Mouse (Mus musculus) E14TG2a.4 (cell line): ENCODE measurements around the gene Dusp5.

ENCODE experiments used
- H3K27me3 ChIP-seq: 2 replicates; pipeline ENCODE4 v1.6.1; 2014; ENCODE audit warnings: low read length, control low read depth; ENCODE audit not compliant: insufficient read depth
- H3K36me3 ChIP-seq: 2 replicates; pipeline ENCODE4 v1.6.1; 2014; ENCODE audit warnings: low read length, control low read depth; ENCODE audit not compliant: insufficient read depth
- H3K4me1 ChIP-seq: replicated peaks from 2 replicates; pipeline ENCODE4 v1.6.1; 2014; ENCODE audit warnings: low read depth, low read length, control low read depth
- H3K4me3 ChIP-seq: replicated peaks from 2 replicates; pipeline ENCODE4 v1.5.1; 2014; ENCODE audit warnings: mild to moderate bottlenecking, low read length
- H3K9me3 ChIP-seq: 2 replicates; pipeline ENCODE4 v1.6.1; 2014; ENCODE audit warnings: low read length, control low read depth
- CTCF ChIP-seq: conservative IDR thresholded peaks from 2 replicates; pipeline ENCODE4 v1.5.1; 2014; ENCODE audit warnings: low read length
- NANOG ChIP-seq: IDR thresholded peaks from 2 replicates; pipeline ENCODE4 v1.6.1; 2014; ENCODE audit warnings: borderline replicate concordance, low read length, mixed read lengths
- POU5F1 ChIP-seq: IDR thresholded peaks from 2 replicates; pipeline ENCODE4 v1.6.1; 2014; ENCODE audit warnings: low read length, borderline replicate concordance

Gene Dusp5

GRCm38 (mm10) chr19:53527480-53527879, 1.4 kb upstream of the Dusp5 start:
- Histone ChIP-seq H3K36me3 (peaks cover 18% of the 10 kb centered on the region; the same call in 1 of the 2 replicates), H3K9me3 (no peaks in the 10 kb centered on the region), H3K4me1 (peaks cover 44% of the 10 kb centered on the region), H3K4me3 (no peak overlapping the region), H3K27me3 (peaks cover 54% of the 10 kb centered on the region)
- no peak for TF ChIP-seq POU5F1
- no peak for TF ChIP-seq CTCF
- no peak for TF ChIP-seq NANOG

GRCm38 (mm10) chr19:53528131-53528621, 733 bp upstream of the Dusp5 start:
- Histone ChIP-seq H3K27me3 (peaks cover 55% of the 10 kb centered on the region), H3K9me3 (no peaks in the 10 kb centered on the region), H3K36me3 (peaks cover 21% of the 10 kb centered on the region), H3K4me3 (peak overlapping the region; percentile 86), H3K4me1 (peaks cover 44% of the 10 kb centered on the region)
- TF ChIP-seq CTCF (no peak), NANOG (no peak), POU5F1 (no peak)

GRCm38 (mm10) chr19:53529455-53529704, 471 bp downstream of the Dusp5 start:
- H3K4me3 ChIP-seq: peak overlapping the region; percentile 86
- no peak for TF ChIP-seq POU5F1
- TF ChIP-seq CTCF: no peak
- no peak for TF ChIP-seq NANOG

GRCm38 (mm10) chr19:53529705-53530562, 1.0 kb downstream of the Dusp5 start:
- no peak for TF ChIP-seq NANOG
- no peak for TF ChIP-seq POU5F1
- no peak for TF ChIP-seq CTCF
- Histone ChIP-seq H3K4me1 (peaks cover 45% of the 10 kb centered on the region), H3K9me3 (no peaks in the 10 kb centered on the region), H3K27me3 (peaks cover 55% of the 10 kb centered on the region), H3K4me3 (peak overlapping the region; percentile 86), H3K36me3 (peaks cover 36% of the 10 kb centered on the region)

More at GRCm38 (mm10) chr19:53529455-53529704, 471 bp downstream of the Dusp5 start:
- Histone ChIP-seq H3K9me3 (no peaks in the 10 kb centered on the region), H3K36me3 (peaks cover 30% of the 10 kb centered on the region), H3K4me1 (peaks cover 44% of the 10 kb centered on the region), H3K27me3 (peaks cover 55% of the 10 kb centered on the region)

GRCm38 (mm10) chr19:53531416-53531815, 2.5 kb downstream of the Dusp5 start:
- Histone ChIP-seq H3K4me1 (peaks cover 60% of the 10 kb centered on the region), H3K4me3 (no peak overlapping the region), H3K36me3 (peaks cover 50% of the 10 kb centered on the region), H3K9me3 (no peaks in the 10 kb centered on the region), H3K27me3 (peaks cover 54% of the 10 kb centered on the region)
- TF ChIP-seq CTCF: no peak
- no peak for TF ChIP-seq POU5F1
- no peak for TF ChIP-seq NANOG

- peaks cover 48% of the 10 kb centered on the region for H3K27me3 ChIP-seq
- peaks cover 65% of the 10 kb centered on the region for H3K4me1 ChIP-seq
- no peak overlapping the region for H3K4me3 ChIP-seq
- H3K36me3 ChIP-seq: peaks cover 56% of the 10 kb centered on the region
- no peaks in the 10 kb centered on the region for H3K9me3 ChIP-seq
- TF ChIP-seq POU5F1 (no peak), NANOG (no peak), CTCF (no peak)
Observed at GRCm38 (mm10) chr19:53532021-53532420, 3.1 kb downstream of the Dusp5 start.

GRCm38 (mm10) chr19:53532676-53533075, 3.8 kb downstream of the Dusp5 start:
- TF ChIP-seq POU5F1 (no peak), CTCF (no peak), NANOG (no peak)
- Histone ChIP-seq H3K4me3 (no peak overlapping the region), H3K27me3 (peaks cover 42% of the 10 kb centered on the region), H3K36me3 (peaks cover 62% of the 10 kb centered on the region), H3K9me3 (no peaks in the 10 kb centered on the region), H3K4me1 (peaks cover 66% of the 10 kb centered on the region)

- H3K36me3 ChIP-seq: peaks cover 68% of the 10 kb centered on the region
- no peak for TF ChIP-seq POU5F1
- TF ChIP-seq NANOG: no peak
- TF ChIP-seq CTCF: no peak
- peaks cover 36% of the 10 kb centered on the region for H3K27me3 ChIP-seq
- no peak overlapping the region for H3K4me3 ChIP-seq
- H3K9me3 ChIP-seq: no peaks in the 10 kb centered on the region
- H3K4me1 ChIP-seq: peaks cover 66% of the 10 kb centered on the region
Observed at GRCm38 (mm10) chr19:53533236-53533635, 4.3 kb downstream of the Dusp5 start.

- Histone ChIP-seq H3K9me3 (no peaks in the 10 kb centered on the region), H3K27me3 (peaks cover 31% of the 10 kb centered on the region), H3K4me1 (peaks cover 64% of the 10 kb centered on the region), H3K36me3 (peaks cover 76% of the 10 kb centered on the region), H3K4me3 (no peak overlapping the region)
- TF ChIP-seq NANOG: no peak
- TF ChIP-seq CTCF: no peak
- no peak for TF ChIP-seq POU5F1
Observed at GRCm38 (mm10) chr19:53533810-53534601, 5.1 kb downstream of the Dusp5 start.
